Mouse (Mus musculus) midbrain, embryonic 16.5 days (tissue): ENCODE measurements around the gene Acss2. TPM values are rescaled to one million over a fixed set of nuclear protein-coding genes. Genes with fewer than 3 reads are reported as not detected.
A peak's percentile ranks its signal among the peaks of the same experiment; 100 is the strongest.

Experiments used
- ATAC-seq: fragments of 200-750 bp; cut with Nextera tagmentation; 2 replicates; pipeline ENCODE4 v1.8.0; 2017; ENCODE audit warnings: moderate TSS enrichment
- H3K27ac ChIP-seq: fragments of 300-500 bp; sonication (generic); 2 replicates; pipeline ENCODE4 v1.5.1; 2014; ENCODE audit warnings: mild to moderate bottlenecking, low read length, mixed read lengths
- H3K27me3 ChIP-seq: fragments of 300-500 bp; sonication (generic); 2 replicates; pipeline ENCODE4 v1.6.1; 2014; ENCODE audit warnings: low read depth, low read length, mixed read lengths; ENCODE audit not compliant: control insufficient read depth, insufficient read depth
- H3K36me3 ChIP-seq: fragments of 300-500 bp; sonication (generic); 2 replicates; pipeline ENCODE4 v1.6.1; 2014; ENCODE audit warnings: mild to moderate bottlenecking, low read length, moderate library complexity, mixed read lengths; ENCODE audit not compliant: control insufficient read depth, insufficient read depth
- H3K4me1 ChIP-seq: fragments of 300-500 bp; sonication (generic); 2 replicates; pipeline ENCODE4 v1.6.1; 2014; ENCODE audit warnings: mild to moderate bottlenecking, low read length, mixed read lengths; ENCODE audit not compliant: control insufficient read depth, insufficient read depth
- H3K4me2 ChIP-seq: fragments of 300-500 bp; sonication (generic); 2 replicates; pipeline ENCODE4 v1.6.1; 2014; ENCODE audit warnings: mild to moderate bottlenecking, low read length, mixed read lengths
- H3K4me3 ChIP-seq: fragments of 300-500 bp; sonication (generic); 2 replicates; pipeline ENCODE4 v1.5.1; 2014; ENCODE audit warnings: low read depth, mild to moderate bottlenecking, low read length, moderate library complexity, mixed read lengths
- H3K9ac ChIP-seq: fragments of 300-500 bp; sonication (generic); 2 replicates; pipeline ENCODE4 v1.6.1; 2014; ENCODE audit warnings: low read depth, low read length, mixed read lengths
- H3K9me3 ChIP-seq: fragments of 300-500 bp; sonication (generic); replicated peaks from 2 replicates; pipeline ENCODE4 v1.6.1; 2014; ENCODE audit warnings: mild to moderate bottlenecking, low read length, mixed read lengths; ENCODE audit not compliant: control insufficient read depth, poor library complexity, severe bottlenecking
- WGBS: fragments of 180-500 bp; shearing (Covaris S2); extraction: QIAGEN DNeasy Blood & Tissue Kit; methylation state at CpG from one replicate; pipeline ENCODE4 v1.1.7; 2014; 5-methylcytosine and 5-hydroxymethylcytosine counted together
- polyA plus RNA-seq: library from polyadenylated mRNA; unstranded; fragments of >200 nt; fragmentation: Nextera tagmentation; extraction: Ambion mirVana; gene quantifications from 2 replicates; pipeline ENCODE4 v1.2.1, GENCODE M21; 2015

Acss2 gene
- polyA plus RNA-seq, 1 experiment from 2014 or later, result 23.9 TPM

DNA sequence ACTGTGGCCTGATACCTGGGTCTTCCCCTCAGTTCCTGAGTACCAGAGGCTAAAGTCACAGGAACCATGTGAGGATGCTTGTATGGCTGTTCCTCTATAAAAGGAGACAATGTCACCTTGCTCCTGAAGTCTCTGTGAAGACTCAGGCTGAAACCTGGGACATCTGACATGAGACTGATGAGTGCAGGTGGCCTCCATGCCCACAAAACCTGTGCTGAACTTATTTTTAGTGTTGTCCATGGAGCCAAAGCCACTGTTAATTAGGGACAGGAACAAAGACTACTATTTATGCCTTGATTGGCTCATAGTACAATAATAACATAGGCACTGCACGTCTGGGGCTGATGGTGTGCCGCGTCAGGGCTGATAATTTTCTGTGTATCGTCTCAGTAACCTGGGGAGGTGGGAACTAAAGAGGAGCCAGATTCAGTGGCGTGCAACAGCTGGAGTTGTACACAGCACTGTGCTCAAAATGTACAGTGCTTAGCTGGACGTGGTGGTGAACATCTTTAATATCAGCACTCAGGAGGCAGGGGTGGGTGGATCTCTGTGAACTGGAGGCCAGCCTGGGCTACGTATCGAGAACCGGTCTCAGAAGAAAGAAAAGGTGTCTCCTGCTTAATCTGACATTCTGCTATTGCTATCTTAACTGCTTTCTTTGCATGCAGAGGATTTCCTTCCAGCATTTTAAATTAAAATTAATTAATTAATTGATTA, 94.2 kb downstream of the Acss2 start:
- Histone ChIP-seq H3K4me3 (no peak overlapping the region), H3K9ac (no peak overlapping the region), H3K27ac (no peak overlapping the region), H3K36me3 (no peaks in the 10 kb centered on the region), H3K27me3 (no peaks in the 10 kb centered on the region), H3K4me2 (no peak overlapping the region), H3K9me3 (no peaks in the 10 kb centered on the region), H3K4me1 (no peaks in the 10 kb centered on the region)
- no peak for ATAC-seq
- 91% methylated on average over 9 of the region's 9 CpGs for WGBS

DNA sequence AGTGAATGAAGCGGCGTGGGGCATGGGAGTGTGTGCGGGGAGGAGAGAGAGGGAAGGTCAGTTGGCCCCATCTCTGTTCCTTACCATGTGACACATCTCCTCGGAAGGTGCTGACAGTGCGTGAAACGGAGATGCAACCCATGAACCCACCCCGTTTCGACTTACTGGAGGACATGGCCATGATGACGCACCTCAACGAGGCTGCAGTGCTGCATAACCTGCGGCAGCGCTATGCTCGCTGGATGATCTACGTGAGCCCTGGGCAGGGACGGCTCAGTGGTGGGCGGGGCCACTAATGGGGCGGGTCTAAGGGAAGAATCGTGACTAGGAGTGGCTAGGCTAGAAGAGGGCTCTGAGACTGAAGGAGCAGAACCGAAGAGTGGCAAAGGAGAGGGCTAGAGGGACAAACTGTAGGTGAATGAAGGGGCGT, 95.6 kb downstream of the Acss2 start:
- H3K27me3 ChIP-seq, result no peaks in the 10 kb centered on the region
- no peak overlapping the region for H3K9ac ChIP-seq
- no peaks in the 10 kb centered on the region for H3K9me3 ChIP-seq
- H3K4me1 ChIP-seq, result no peaks in the 10 kb centered on the region
- H3K36me3 ChIP-seq, result no peaks in the 10 kb centered on the region
- no peak overlapping the region for H3K27ac ChIP-seq
- peak overlapping the region; percentile 44 for H3K4me2 ChIP-seq
- 4% methylated on average over 20 of the region's 20 CpGs for WGBS
- peak; percentile 70 for ATAC-seq
- peak overlapping the region; percentile 20 for H3K4me3 ChIP-seq

DNA sequence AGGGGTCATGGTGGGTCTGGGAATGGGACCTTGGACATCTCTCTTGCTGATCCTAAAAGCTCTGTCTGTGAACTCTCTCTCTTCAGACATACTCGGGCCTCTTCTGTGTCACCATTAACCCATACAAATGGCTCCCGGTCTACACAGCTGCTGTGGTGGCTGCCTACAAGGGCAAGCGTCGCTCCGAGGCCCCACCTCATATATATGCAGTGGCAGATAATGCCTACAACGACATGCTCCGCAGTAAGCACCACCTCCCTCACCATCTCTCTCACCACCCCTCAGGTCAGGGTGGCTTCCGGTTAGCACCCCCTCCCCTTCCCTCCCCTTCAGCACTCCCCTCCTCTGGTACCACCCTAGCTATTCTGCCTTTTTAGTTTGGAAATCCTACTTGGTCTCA, 96.2 kb downstream of the Acss2 start:
- ATAC-seq, result no peak
- WGBS, result 69% methylated on average over 8 of the region's 8 CpGs
- H3K4me3 ChIP-seq, result no peak overlapping the region
- no peaks in the 10 kb centered on the region for H3K4me1 ChIP-seq
- no peaks in the 10 kb centered on the region for H3K9me3 ChIP-seq
- H3K9ac ChIP-seq, result no peak overlapping the region
- H3K36me3 ChIP-seq, result no peaks in the 10 kb centered on the region
- no peak overlapping the region for H3K27ac ChIP-seq
- H3K4me2 ChIP-seq, result peak overlapping the region; percentile 44; the same call in 1 of the 2 replicates
- H3K27me3 ChIP-seq, result no peaks in the 10 kb centered on the region

DNA sequence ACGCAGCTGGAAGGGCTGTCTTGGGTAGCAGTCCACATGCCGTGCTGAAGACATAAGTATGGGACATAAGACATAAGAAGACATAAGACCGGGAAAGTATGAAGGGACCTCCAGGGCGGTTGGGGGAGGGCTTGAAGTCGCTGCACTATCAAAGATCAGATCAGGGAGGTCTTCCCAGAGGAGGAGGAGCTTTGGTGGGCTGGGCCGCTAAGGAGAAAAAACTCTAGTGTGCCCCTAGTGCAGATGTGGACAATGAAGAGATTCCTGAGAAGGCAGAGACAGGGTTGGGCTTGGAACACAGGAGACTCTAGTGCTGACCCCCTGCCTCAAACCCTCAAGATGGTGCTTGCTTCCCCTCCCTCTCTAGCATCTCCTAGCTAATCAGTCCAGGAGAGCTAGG, 99.2 kb downstream of the Acss2 start:
- WGBS, result 61% methylated on average over 6 of the region's 6 CpGs
- H3K4me2 ChIP-seq, result no peak overlapping the region
- H3K4me3 ChIP-seq, result no peak overlapping the region
- no peaks in the 10 kb centered on the region for H3K36me3 ChIP-seq
- H3K27me3 ChIP-seq, result no peaks in the 10 kb centered on the region
- no peak overlapping the region for H3K27ac ChIP-seq
- no peak for ATAC-seq
- H3K9ac ChIP-seq, result no peak overlapping the region
- H3K4me1 ChIP-seq, result no peaks in the 10 kb centered on the region
- H3K9me3 ChIP-seq, result no peaks in the 10 kb centered on the region

DNA sequence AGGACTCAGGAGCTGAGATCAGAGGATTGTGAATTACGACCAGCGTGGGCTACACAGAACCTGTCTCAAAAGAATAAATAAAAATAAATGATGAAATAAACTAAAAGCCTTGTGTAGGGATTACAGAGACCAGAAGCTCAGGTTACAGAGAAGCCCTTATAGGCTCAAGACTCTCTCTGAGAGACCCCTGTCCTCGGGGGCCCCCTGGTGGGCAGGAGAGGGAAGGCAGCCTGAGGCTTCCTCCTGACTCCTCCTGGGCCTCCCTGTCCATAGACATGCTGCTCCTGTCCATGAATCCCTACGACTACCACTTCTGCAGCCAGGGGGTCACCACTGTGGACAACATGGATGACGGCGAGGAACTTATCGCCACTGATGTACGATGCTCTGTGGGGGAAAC, 102.1 kb downstream of the Acss2 start:
- ATAC-seq, result 0 out of 2 replicates have a peak, but pooled peaks have one; percentile 39
- H3K9me3 ChIP-seq, result no peaks in the 10 kb centered on the region
- H3K27ac ChIP-seq, result no peak overlapping the region
- no peak overlapping the region for H3K4me3 ChIP-seq
- no peak overlapping the region for H3K9ac ChIP-seq
- H3K36me3 ChIP-seq, result no peaks in the 10 kb centered on the region
- no peaks in the 10 kb centered on the region; the same call in 1 of the 2 replicates for H3K27me3 ChIP-seq
- H3K4me1 ChIP-seq, result no peaks in the 10 kb centered on the region
- 23% methylated on average over 8 of the region's 8 CpGs for WGBS
- no peak overlapping the region for H3K4me2 ChIP-seq

DNA sequence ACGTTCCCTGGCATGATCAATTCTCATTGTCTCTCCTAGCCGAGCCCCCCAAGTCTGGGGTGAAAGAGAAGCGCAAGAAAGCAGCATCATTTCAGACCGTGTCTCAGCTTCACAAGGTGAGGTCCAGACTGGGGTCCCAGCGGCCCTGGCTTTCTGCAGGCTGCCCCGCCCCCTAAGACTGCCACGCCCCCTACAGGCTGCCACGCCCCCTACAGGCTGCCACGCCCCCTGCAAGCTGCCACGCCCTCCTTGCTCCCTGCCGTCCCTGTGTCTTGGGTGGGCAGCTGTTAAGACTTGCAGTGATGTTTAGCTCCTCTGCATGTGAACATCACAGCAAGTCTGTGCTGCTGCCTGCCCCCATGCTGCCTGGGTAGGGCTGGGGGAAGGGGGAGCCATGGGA, 104.9 kb downstream of the Acss2 start:
- H3K4me2 ChIP-seq, result no peak overlapping the region
- H3K27me3 ChIP-seq, result peaks cover under 1% of the 10 kb centered on the region; the same call in 1 of the 2 replicates
- 46% methylated on average over 6 of the region's 11 CpGs for WGBS
- no peak overlapping the region for H3K4me3 ChIP-seq
- H3K4me1 ChIP-seq, result no peaks in the 10 kb centered on the region
- H3K9me3 ChIP-seq, result no peaks in the 10 kb centered on the region
- no peaks in the 10 kb centered on the region for H3K36me3 ChIP-seq
- H3K9ac ChIP-seq, result no peak overlapping the region
- ATAC-seq, result no peak
- H3K27ac ChIP-seq, result no peak overlapping the region

DNA sequence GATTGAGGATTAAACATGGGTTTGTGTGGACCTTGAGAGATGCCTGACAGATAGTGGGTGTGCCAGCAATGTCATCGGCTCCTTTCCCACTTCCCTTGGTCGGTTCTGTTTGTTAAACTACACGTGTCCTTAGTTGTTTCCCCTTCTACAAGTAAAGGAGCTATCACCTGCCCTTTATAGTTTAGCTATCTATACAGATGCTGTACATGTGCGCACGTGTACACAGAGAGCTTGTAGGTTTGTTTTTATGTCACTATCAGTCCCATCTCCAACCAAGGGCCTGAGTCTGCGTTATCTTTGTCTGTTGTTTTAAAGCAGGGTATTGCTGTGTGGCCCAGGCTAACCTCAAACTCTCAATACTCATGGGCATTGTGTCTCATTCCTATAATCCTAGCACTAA, 106.2 kb downstream of the Acss2 start:
- Histone ChIP-seq H3K9me3 (no peaks in the 10 kb centered on the region), H3K36me3 (no peaks in the 10 kb centered on the region), H3K27ac (no peak overlapping the region), H3K4me1 (peaks cover under 1% of the 10 kb centered on the region; the same call in 1 of the 2 replicates), H3K27me3 (peaks cover 7% of the 10 kb centered on the region), H3K4me2 (no peak overlapping the region), H3K4me3 (no peak overlapping the region), H3K9ac (no peak overlapping the region)
- ATAC-seq, result no peak
- WGBS, result 93% methylated on average over 6 of the region's 6 CpGs

DNA sequence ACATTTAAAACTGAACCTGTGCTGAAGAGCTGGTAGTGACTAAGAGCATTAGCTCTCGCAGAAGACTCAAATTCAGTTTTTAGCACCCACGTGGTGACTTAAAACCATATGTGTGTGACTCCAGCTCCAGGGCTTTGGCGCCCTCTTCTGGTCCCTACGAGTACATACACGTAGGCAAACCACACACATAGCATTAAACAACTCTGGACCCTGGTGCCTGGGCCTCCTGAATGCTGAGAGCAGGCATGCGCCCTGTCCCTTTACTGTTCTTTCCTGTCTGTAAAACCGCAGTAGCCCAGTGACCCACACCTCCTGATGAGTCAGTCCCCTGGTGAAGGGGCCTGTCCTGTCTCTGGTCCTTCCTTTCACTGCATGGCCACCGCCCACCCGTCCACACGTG, 107.0 kb downstream of the Acss2 start:
- Histone ChIP-seq H3K9me3 (no peaks in the 10 kb centered on the region), H3K9ac (no peak overlapping the region), H3K27ac (no peak overlapping the region), H3K27me3 (peaks cover 7% of the 10 kb centered on the region), H3K36me3 (no peaks in the 10 kb centered on the region), H3K4me2 (no peak overlapping the region), H3K4me1 (peaks cover 7% of the 10 kb centered on the region), H3K4me3 (no peak overlapping the region)
- 34% methylated on average over 10 of the region's 10 CpGs for WGBS
- no peak for ATAC-seq

DNA sequence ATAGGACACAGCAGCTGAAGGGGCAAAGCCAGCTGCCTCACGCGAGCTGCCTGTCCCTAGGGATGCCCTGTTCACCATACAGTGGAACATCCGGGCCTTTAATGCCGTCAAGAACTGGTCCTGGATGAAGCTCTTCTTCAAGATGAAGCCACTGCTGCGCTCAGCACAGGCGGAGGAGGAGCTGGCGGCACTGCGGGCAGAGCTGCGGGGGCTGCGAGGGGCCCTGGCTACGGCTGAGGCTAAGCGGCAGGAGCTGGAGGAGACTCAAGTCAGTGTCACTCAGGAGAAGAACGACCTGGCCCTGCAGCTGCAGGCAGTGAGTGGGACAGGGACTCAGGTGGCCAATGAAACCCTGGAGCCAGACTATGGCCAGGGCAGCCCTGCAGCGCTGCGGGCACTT, 108.5 kb downstream of the Acss2 start:
- Histone ChIP-seq H3K9ac (0 out of 2 replicates have a peak overlapping the region, but pooled peaks have one; percentile 6), H3K27me3 (peaks cover 13% of the 10 kb centered on the region), H3K9me3 (no peaks in the 10 kb centered on the region), H3K4me3 (no peak overlapping the region), H3K4me1 (peaks cover 10% of the 10 kb centered on the region), H3K27ac (no peak overlapping the region), H3K36me3 (no peaks in the 10 kb centered on the region), H3K4me2 (no peak overlapping the region)
- no peak for ATAC-seq
- 50% methylated on average over 15 of the region's 15 CpGs for WGBS
